Mouse (Mus musculus): ENCODE results near the gene Gpbar1. TPM values are rescaled to one million over a fixed set of nuclear protein-coding genes. Genes with fewer than 3 reads are reported as not detected.

The Gpbar1 gene
- polyA plus RNA-seq (2012; rRNA removed), result 5.9 and 7.2 TPM in 2 replicates

DNA sequence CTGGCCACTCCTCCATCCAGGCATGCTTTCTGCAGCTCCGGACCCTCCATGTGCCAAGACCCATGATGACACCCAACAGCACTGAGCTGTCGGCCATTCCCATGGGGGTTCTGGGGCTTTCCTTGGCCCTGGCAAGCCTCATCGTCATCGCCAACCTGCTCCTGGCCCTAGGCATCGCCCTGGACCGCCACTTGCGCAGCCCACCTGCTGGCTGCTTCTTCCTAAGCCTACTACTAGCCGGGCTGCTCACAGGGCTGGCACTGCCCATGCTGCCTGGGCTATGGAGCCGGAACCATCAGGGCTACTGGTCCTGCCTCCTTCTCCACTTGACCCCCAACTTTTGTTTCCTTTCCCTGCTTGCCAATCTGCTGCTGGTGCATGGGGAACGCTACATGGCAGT is at the start of gene Gpbar1:
Gene Gpbar1, plus strand, starts transcription at position 13 of the 400 bp plus-strand sequence.

DNA sequence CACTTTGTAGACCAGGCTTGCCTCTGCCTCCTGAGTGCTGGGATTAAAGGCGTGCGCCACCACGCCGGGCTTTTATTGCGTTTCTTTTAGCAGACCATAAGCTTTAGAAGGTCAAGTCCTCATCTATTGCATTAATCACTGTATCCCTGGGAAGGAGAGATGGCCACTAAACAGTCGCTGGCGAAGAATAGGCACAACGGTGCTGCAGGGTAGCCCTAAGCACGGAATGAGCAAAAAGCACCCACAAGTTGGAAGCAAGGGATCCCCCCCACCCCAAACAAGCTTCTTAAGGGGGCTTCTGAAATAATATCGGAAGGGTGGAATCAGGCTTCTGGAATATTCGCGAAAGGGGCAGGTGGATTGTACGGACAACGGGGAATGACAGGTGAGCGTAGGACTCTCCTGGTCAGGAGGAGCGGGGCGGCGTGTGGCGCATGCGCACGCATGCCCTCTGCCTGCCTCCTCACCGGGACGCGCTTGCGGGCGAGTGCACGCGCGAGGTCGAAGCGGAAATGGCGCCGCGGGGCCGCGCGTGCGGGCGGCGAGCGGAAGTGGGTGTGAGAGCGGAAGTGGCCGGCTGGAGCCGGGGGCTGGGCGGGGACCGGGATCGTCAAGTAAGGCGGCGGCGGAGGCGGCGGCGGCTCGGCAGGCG is 42.3 kb upstream of the Gpbar1 start, which contains the start of gene Arpc2:
Gene Arpc2, plus strand, starts transcription at position 147 of the 652 bp plus-strand sequence.

DNA sequence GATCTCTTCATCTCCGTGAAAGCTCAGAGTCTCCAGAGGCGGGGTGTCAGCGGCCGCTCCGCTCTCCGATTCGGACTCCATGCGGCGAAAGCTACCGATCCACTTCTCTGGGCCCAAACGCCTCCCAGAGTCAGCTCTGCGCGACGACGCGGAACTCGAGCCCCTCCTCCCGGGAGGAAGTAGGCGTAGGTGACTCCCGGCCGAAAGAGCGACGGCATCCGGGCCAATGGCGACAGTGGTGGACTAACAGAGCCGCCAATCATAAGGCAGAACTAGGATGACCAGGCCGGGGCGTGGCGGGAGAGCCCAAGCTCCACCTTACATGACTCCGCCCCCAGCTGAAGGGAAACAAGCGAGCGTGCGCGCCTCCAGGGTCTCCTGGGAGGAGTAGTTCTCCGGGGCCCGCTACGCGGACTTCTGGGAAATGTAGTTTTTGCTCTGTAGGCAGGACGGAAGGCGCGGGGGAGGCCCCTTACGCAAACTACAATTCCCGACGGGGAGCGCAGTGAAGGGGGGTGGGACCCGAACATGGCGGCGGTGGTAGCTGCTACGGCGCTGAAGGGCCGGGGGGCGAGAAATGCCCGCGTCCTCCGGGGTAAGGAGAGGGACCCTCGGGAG is 6.3 kb downstream of the Gpbar1 start, which contains the start of the genes Aamp and Pnkd:
Gene Aamp, minus strand, starts transcription at position 196 of the 618 bp plus-strand sequence.
Gene Pnkd, plus strand, starts transcription at position 388 of the 618 bp plus-strand sequence.

DNA sequence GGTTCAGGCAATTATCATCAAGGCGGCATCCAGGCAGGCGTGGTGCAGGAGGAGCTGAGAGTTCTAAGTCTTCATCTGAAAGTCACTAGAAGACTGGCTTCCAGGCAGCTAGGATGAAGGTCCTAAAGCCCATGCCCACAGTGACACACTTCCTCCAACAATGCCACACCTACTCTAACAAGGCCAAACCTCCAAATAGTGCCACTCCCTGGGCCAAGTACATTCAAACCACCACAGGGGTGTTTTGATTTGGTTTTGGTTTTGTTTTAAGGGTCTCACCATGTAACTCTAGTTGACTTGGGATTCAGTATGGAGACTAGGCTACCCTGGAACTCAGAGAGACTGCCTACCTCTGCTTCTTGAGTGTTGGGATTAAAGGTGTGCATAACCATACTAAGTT is 27.2 kb downstream of the Gpbar1 start, which contains the start of gene Tmbim1:
Gene Tmbim1, minus strand, starts transcription at position 101 of the 400 bp plus-strand sequence.

Other genes starting within 250 kb of the Gpbar1 start
- 180 and 196 TPM in 2 replicates for gene Tns1, start 154.1 kb upstream of the Gpbar1 start, polyA plus RNA-seq (2012; rRNA removed)
- 0.10 and 0.21 TPM in 2 replicates for gene Rufy4, start 153.0 kb upstream of the Gpbar1 start, polyA plus RNA-seq (2012; rRNA removed)
- 0.06 and 0.07 TPM in 2 replicates for gene Cxcr2, start 124.6 kb upstream of the Gpbar1 start, polyA plus RNA-seq (2012; rRNA removed)
- gene Cxcr1, start 83.9 kb upstream of the Gpbar1 start, polyA plus RNA-seq (2012; rRNA removed), result not detected in 2 replicates
- 211 and 224 TPM in 2 replicates for gene Arpc2, start 42.5 kb upstream of the Gpbar1 start, polyA plus RNA-seq (2012; rRNA removed)
- gene Aamp, start 6.2 kb downstream of the Gpbar1 start, polyA plus RNA-seq (2012; rRNA removed), result 143 and 167 TPM in 2 replicates
- gene Pnkd, start 6.4 kb downstream of the Gpbar1 start, polyA plus RNA-seq (2012; rRNA removed), result 74.0 and 103 TPM in 2 replicates
- gene Tmbim1, start 27.1 kb downstream of the Gpbar1 start, polyA plus RNA-seq (2012; rRNA removed), result 547 and 710 TPM in 2 replicates
- gene Catip, start 83.6 kb downstream of the Gpbar1 start, polyA plus RNA-seq (2012; rRNA removed), result 0.74 and 0.82 TPM in 2 replicates
- 24.8 and 26.6 TPM in 2 replicates for gene Slc11a1, start 96.6 kb downstream of the Gpbar1 start, polyA plus RNA-seq (2012; rRNA removed)
- gene Ctdsp1, start 113.0 kb downstream of the Gpbar1 start, polyA plus RNA-seq (2012; rRNA removed), result 118 and 150 TPM in 2 replicates
- 160 and 174 TPM in 2 replicates for gene Vil1, start 130.8 kb downstream of the Gpbar1 start, polyA plus RNA-seq (2012; rRNA removed)
- 15.5 and 16.0 TPM in 2 replicates for gene Cnot9, start 227.5 kb downstream of the Gpbar1 start, polyA plus RNA-seq (2012; rRNA removed)

All from colon, adult 2 months (tissue).